Mouse (Mus musculus) layer of hippocampus, postnatal 36 days (tissue): ENCODE data around the gene Cdkn2a. TPM values are rescaled to one million over a fixed set of nuclear protein-coding genes. Genes with fewer than 3 reads are reported as not detected.

ENCODE experiments used
- DNase-seq, 2 experiments: peaks; one replicate each; pipeline ENCODE4 v3.0.0; 2022
- total RNA-seq, 2 experiments: library from RNA; stranded (reverse); gene quantifications; 2 replicates each; pipeline ENCODE4 v1.2.3; 2021

The Cdkn2a gene
- total RNA-seq, 2 experiments from 2014 or later, result not detected

DNA sequence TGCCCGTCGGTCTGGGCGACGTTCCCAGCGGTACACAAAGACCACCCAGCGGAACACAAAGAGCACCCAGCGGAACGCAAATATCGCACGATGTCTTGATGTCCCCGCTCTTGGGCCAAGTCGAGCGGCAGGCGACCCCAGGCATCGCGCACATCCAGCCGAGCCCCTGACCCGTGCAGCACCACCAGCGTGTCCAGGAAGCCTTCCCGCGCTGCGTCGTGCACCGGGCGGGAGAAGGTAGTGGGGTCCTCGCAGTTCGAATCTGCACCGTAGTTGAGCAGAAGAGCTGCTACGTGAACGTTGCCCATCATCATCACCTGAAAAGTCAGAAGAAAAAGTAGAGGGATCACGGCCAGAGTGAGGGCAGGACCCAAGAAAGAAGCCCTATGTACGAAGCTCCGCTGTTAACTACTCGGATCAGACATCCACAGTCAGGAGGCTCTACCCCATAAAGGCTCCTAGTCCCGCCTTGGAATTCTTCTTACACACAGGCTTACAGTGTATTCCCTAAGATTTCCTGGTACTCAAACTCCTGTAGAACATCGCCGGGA lies 17.7 kb downstream of the Cdkn2a start:
- DNase-seq, result no peak

DNA sequence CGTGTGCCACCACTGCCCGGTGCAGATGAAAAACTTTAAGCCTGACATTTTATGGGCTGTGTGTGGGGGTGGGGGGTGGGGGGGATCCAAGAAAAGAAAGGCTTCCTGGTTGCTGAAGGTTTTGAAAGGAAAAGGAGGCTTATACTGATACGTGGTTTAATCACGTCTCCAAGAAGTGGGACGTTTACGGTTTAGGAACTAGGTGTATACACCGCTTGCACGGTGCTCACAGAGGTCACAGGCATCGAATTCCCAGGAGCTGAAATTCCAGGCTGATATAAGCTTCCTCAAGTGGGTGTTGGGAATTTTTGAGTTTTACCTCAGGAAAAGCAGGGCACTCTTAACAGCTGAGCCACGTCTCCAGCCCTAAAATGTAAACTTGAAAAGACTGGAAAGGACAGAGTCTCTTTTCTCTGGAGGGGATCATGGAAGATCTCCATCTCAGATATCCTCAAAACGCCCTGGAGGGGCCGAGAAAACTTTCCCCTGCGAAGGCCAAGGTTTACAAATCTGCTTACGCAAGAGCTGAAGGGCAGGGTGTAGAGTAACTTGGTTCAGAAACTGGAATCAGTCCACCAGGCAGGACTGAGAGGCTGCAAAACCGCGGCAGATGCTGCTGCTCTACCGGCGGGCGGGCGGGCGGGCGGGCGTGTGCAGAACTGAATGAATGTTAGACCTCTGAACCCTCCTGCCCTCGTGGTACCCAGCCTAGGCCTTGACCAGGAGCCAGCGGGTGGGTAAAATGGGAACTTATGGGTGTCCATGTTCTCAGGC lies 18.5 kb downstream of the Cdkn2a start:
- DNase-seq, result no peak

GRCm38 (mm10) chr4:89274829-89275548 lies 19.5 kb downstream of the Cdkn2a start:
- DNase-seq, result no peak

GRCm38 (mm10) chr4:89274006-89274405 lies 20.4 kb downstream of the Cdkn2a start:
- DNase-seq, result no peak

GRCm38 (mm10) chr4:89273585-89273984 lies 20.9 kb downstream of the Cdkn2a start:
- no peak for DNase-seq

DNA sequence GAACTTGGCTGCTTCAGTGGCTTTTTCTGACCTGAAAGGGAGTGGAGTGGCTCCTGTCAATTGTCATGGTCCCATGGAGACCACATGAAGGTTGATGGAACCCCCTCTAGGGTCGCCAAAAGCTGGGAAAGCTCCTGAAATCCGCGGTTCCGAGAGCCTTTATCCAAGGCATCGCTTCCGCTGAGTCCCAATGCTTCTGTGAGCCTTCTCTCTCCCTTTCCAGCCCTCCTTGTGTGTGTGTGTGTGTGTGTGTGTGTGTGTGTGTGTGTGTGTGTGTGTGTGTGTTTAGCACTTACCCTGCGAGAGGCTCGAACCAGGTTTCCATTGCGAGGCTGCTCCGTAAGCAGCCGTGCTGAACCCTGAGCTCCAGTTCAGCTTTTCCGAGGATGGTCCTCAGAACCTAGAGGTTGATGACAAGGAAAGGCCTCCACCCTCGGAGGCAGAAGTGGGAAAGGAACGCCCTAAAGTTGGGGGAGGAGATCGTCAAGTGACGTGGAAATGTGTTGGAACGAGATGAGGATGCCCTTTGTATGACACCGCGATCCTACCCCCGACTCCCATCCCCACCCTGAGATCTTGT lies 21.4 kb downstream of the Cdkn2a start:
- no peak for DNase-seq

GRCm38 (mm10) chr4:89272101-89272718 lies 22.2 kb downstream of the Cdkn2a start:
- DNase-seq, result no peak

GRCm38 (mm10) chr4:89257768-89258167 lies 36.7 kb downstream of the Cdkn2a start:
- no peak for DNase-seq

DNA sequence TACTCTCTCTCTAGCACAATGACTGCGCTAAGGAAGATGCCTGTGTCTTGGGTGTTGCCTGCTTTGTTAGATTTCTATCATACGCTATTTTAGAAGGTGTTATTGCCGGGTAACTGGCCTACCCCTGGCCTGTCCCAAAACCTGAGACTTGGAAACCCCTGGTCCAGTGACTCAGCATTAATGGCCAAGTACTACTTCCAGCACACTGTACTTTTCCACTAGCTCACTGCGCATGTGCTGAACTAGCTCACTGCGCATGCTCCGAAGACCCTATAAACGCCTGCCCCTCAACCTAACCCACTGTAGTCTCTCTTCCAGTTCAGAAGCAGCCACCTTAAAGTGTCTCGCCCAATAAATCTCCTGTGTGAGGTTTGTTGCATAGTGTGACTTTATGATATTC lies 60.0 kb downstream of the Cdkn2a start:
- no peak for DNase-seq

Other genes with a start within 250 kb of the Cdkn2a start
- gene Mtap, start 157.5 kb downstream of the Cdkn2a start, total RNA-seq, result 10 to 100 TPM in 1 of 2 experiments, 1 to 10 TPM in 1; 9.7 to 10.2 TPM
- 1 to 10 TPM; 1.4 to 1.7 TPM for gene Cdkn2b, start 16.4 kb upstream of the Cdkn2a start, total RNA-seq